8 mouse cellular contexts compared by ENCODE assay signal in the genomic region with DNA sequence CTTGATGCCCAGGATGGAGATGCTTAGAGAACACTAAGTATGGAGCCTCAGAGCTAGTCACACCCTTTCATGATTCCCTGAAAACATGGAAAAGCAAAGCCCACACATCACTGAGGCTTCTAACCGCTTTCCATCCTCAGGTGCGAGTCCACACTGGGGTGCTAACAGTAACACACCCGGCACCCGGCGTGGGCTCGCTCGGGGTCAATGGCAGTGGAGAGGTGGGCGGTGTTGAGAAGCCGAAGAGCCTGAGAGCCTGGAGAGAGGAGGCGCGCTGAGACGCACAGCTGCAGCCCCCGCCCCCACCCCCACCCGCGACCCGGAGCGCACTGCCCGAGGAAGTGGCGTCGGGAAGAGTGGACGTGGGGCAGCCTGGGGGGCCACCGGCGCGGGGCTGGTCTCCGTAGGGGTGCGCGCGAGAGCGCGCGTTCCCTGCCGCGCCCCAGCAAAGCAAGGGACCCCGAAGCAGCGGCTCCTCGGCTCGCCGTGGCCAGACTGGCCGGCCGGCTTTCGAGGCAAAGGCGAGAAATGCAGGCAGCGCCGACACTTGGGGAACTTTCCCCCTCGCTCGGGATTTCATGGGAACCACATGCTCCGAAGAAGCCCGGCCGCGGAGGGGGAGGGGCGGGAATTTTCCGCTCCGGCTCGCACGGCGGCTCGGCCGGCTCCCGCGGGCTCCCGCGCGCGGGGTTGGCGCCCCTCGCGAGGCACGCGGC.
DNase-seq lines count a peak whose midpoint lies in the region; ATAC-seq lines count a peak whose summit lies in the region.

No protein-coding gene starts in this region.

- H3K4me3 ChIP-seq in embryonic facial prominence, embryonic 12.5 days = peak overlapping the region; percentile 70
- peak overlapping the region; percentile 74 for H3K4me3 ChIP-seq in heart, embryonic 16.5 days (ENCODE audit: low read length)
- peak overlapping the region; percentile 63 for H3K4me3 ChIP-seq in stomach, embryonic 15.5 days (replicated peaks)

- peak overlapping the region; percentile 78 for H3K9ac ChIP-seq in embryonic facial prominence, embryonic 12.5 days
- H3K9ac ChIP-seq in heart, embryonic 16.5 days (ENCODE audit: low read length) = peak overlapping the region; percentile 79
- H3K9ac ChIP-seq in stomach, embryonic 15.5 days = peak overlapping the region; percentile 56; the same call in 1 of the 2 replicates

- under 1% methylated on average over 68 of the region's 69 CpGs for WGBS in embryonic facial prominence, embryonic 12.5 days
- WGBS in heart, embryonic 16.5 days = under 1% methylated on average over 69 of the region's 69 CpGs
- under 1% methylated on average over 69 of the region's 69 CpGs for WGBS in stomach, embryonic 15.5 days

- peak; percentile 22 for DNase-seq in ES-CJ7 (ENCODE audit: low read depth, low spot score)
- peak; percentile 82 for DNase-seq in adrenal gland, postnatal 10 days
- peak; percentile 48 to 66 for DNase-seq in layer of hippocampus, postnatal 36 days
- DNase-seq in lung, postnatal 25 days (ENCODE audit: low spot score) = peak; percentile 35
- DNase-seq in spleen, postnatal 14 days (ENCODE audit: low spot score in 2 of 2) = no peak

- peak overlapping the region; percentile 92 for H3K4me2 ChIP-seq in embryonic facial prominence, embryonic 12.5 days (replicated peaks)
- H3K4me2 ChIP-seq in heart, embryonic 16.5 days (ENCODE audit: low read depth, low read length) = peak overlapping the region; percentile 99
- H3K4me2 ChIP-seq in stomach, embryonic 15.5 days = peak overlapping the region; percentile 95

- no peaks in the 10 kb centered on the region for H3K36me3 ChIP-seq in embryonic facial prominence, embryonic 12.5 days
- no peaks in the 10 kb centered on the region for H3K36me3 ChIP-seq in heart, embryonic 16.5 days (ENCODE audit: control insufficient read depth, insufficient read depth)
- no peaks in the 10 kb centered on the region for H3K36me3 ChIP-seq in stomach, embryonic 15.5 days

- ATAC-seq in embryonic facial prominence, embryonic 12.5 days (ENCODE audit: insufficient number of reproducible peaks, insufficient read depth, low FRiP score, low TSS enrichment) = no peak
- no peak for ATAC-seq in heart, embryonic 16.5 days (replicated peaks; ENCODE audit: extremely low read depth, insufficient read depth, low FRiP score)
- no peak; the same call in 1 of the 2 replicates for ATAC-seq in stomach, embryonic 15.5 days (ENCODE audit: insufficient read depth, low FRiP score, low read depth)

- H3K27me3 ChIP-seq in embryonic facial prominence, embryonic 12.5 days = peaks cover 8% of the 10 kb centered on the region
- peaks cover 3% of the 10 kb centered on the region for H3K27me3 ChIP-seq in heart, embryonic 16.5 days (ENCODE audit: control insufficient read depth, insufficient read depth, low read length)
- peaks cover 43% of the 10 kb centered on the region for H3K27me3 ChIP-seq in stomach, embryonic 15.5 days (replicated peaks)

- no peaks in the 10 kb centered on the region for H3K9me3 ChIP-seq in embryonic facial prominence, embryonic 12.5 days
- no peaks in the 10 kb centered on the region for H3K9me3 ChIP-seq in heart, embryonic 16.5 days (replicated peaks; ENCODE audit: control insufficient read depth, low read length)
- H3K9me3 ChIP-seq in stomach, embryonic 15.5 days = no peaks in the 10 kb centered on the region

- peaks cover 18% of the 10 kb centered on the region for H3K4me1 ChIP-seq in embryonic facial prominence, embryonic 12.5 days
- peaks cover 42% of the 10 kb centered on the region for H3K4me1 ChIP-seq in heart, embryonic 16.5 days (ENCODE audit: control insufficient read depth, insufficient read depth, low read length)
- no peaks in the 10 kb centered on the region; the same call in 1 of the 2 replicates for H3K4me1 ChIP-seq in stomach, embryonic 15.5 days

- peak overlapping the region; percentile 94 for H3K27ac ChIP-seq in embryonic facial prominence, embryonic 12.5 days
- no peak overlapping the region for H3K27ac ChIP-seq in heart, embryonic 16.5 days (ENCODE audit: low read length)
- H3K27ac ChIP-seq in stomach, embryonic 15.5 days = peak overlapping the region; percentile 82

Comparison
In these comparisons a context has a peak if more than half of its experiments do, and no peak if none do; other contexts are left out.
1. DNase-seq: peak in ES-CJ7 (single experiment), adrenal gland, postnatal 10 days (single experiment), layer of hippocampus, postnatal 36 days (2 of 2) and lung, postnatal 25 days (single experiment); none in spleen, postnatal 14 days (0 of 2).
2. Peak in every context shown above with its lines, with median percentiles within 50 percentile points of each other: H3K4me2 ChIP-seq, H3K4me3 ChIP-seq and H3K9ac ChIP-seq.